Mouse (Mus musculus) adrenal gland, adult 18-20 months (tissue): Measurements from ENCODE around the gene Fam193a. TPM values are rescaled to one million over a fixed set of nuclear protein-coding genes. Genes with fewer than 3 reads are reported as not detected.

Experiments used
- DNase-seq, 2 experiments: peaks; one replicate each; pipeline ENCODE4 v3.0.0; 2021 to 2022; ENCODE audit warnings: low spot score in 2 of 2
- long read RNA-seq, 2 experiments: library from polyadenylated mRNA; stranded (forward); transcript quantifications; one replicate each; pipeline ENCODE4 v2.0.0; 2021
- total RNA-seq, 2 experiments: library from RNA; stranded (reverse); gene quantifications; 1 replicate in 1 of 2; 2 replicates in 1 of 2; pipeline ENCODE4 v1.2.3; 2021

Gene Fam193a
- total RNA-seq: 10 to 100 TPM; 28.9 to 29.5 TPM
- long read RNA-seq, experiment 1, full-length matches to known transcripts: 1 of 3 reads
- long read RNA-seq, experiment 1, partial matches to known transcripts: 1 of 3 reads
- long read RNA-seq, experiment 1, other reads (novel, unspliced or antisense): 1 of 3 reads
- long read RNA-seq, experiment 2, partial matches to known transcripts: 3 of 7 reads
- long read RNA-seq, experiment 2, other reads (novel, unspliced or antisense): 4 of 7 reads

GRCm38 (mm10) chr5:34369341-34370021, at the start of gene Fam193a:
Gene Fam193a (plus strand): TSS chr5:34369933.
- DNase-seq: peak; percentile 97 to 98

- DNase-seq: no peak
Observed at GRCm38 (mm10) chr5:34321236-34321635, 48.5 kb upstream of the Fam193a start.

GRCm38 (mm10) chr5:34325286-34325685, 44.4 kb upstream of the Fam193a start:
- no peak for DNase-seq

GRCm38 (mm10) chr5:34326249-34326691, 43.5 kb upstream of the Fam193a start:
- DNase-seq: no peak

- DNase-seq: peak; percentile 7 to 34
Observed at GRCm38 (mm10) chr5:34326875-34327576, 42.7 kb upstream of the Fam193a start.

- no peak for DNase-seq
Observed at GRCm38 (mm10) chr5:34330136-34330535, 39.6 kb upstream of the Fam193a start.

GRCm38 (mm10) chr5:34334081-34334480, 35.7 kb upstream of the Fam193a start:
- DNase-seq: no peak

GRCm38 (mm10) chr5:34335539-34336096, 34.1 kb upstream of the Fam193a start:
- no peak for DNase-seq

GRCm38 (mm10) chr5:34336097-34336774, 33.5 kb upstream of the Fam193a start, which contains the start of gene Rnf4:
Gene Rnf4 (plus strand): TSS chr5:34336289.
- peak; percentile 95 to 97 for DNase-seq

- peak; percentile 59 to 60 for DNase-seq
Observed at GRCm38 (mm10) chr5:34336775-34337450, 32.8 kb upstream of the Fam193a start.

GRCm38 (mm10) chr5:34340246-34340645, 29.5 kb upstream of the Fam193a start:
- no peak for DNase-seq

- no peak for DNase-seq
Observed at GRCm38 (mm10) chr5:34352084-34352631, 17.6 kb upstream of the Fam193a start.

GRCm38 (mm10) chr5:34360261-34360660, 9.5 kb upstream of the Fam193a start:
- DNase-seq: no peak

- DNase-seq: no peak
Observed at GRCm38 (mm10) chr5:34363115-34363514, 6.6 kb upstream of the Fam193a start.

- no peak for DNase-seq
Observed at GRCm38 (mm10) chr5:34368551-34369290, 1.0 kb upstream of the Fam193a start.

GRCm38 (mm10) chr5:34370022-34370823, 490 bp downstream of the Fam193a start:
- peak; percentile 33 to 52 for DNase-seq

- DNase-seq: no peak
Observed at GRCm38 (mm10) chr5:34370840-34371239, 1.1 kb downstream of the Fam193a start.

- no peak for DNase-seq
Observed at GRCm38 (mm10) chr5:34372141-34372540, 2.4 kb downstream of the Fam193a start.

GRCm38 (mm10) chr5:34372541-34372940, 2.8 kb downstream of the Fam193a start:
- DNase-seq: no peak
